Mouse (Mus musculus) retina, adult 2 months (tissue): ENCODE data around the gene Nup133.

Experiments used
- DNase-seq: peaks from one replicate; pipeline ENCODE4 v3.0.0-alpha.2; 2012; ENCODE audit warnings: low read depth, low spot score

Gene Nup133

GRCm38 (mm10) chr8:123849352-123849751 is 99.7 kb downstream of the Nup133 start:
- no peak for DNase-seq

- DNase-seq: no peak
Observed at GRCm38 (mm10) chr8:123847546-123847945, 101.5 kb downstream of the Nup133 start.
